Mouse (Mus musculus): ENCODE data around the gene Phf23.
"Not testable (repeated sequence)": the region's sequence is repeated elsewhere in the genome, so short reads cannot be mapped to it uniquely, and the experiment has no call there.

Phf23 gene

GRCm38 (mm10) chr11:69999666-70000065, 4.1 kb downstream of the Phf23 start:
- no peak for DNase-seq (ENCODE audit: low spot score in 2 of 2)

DNA sequence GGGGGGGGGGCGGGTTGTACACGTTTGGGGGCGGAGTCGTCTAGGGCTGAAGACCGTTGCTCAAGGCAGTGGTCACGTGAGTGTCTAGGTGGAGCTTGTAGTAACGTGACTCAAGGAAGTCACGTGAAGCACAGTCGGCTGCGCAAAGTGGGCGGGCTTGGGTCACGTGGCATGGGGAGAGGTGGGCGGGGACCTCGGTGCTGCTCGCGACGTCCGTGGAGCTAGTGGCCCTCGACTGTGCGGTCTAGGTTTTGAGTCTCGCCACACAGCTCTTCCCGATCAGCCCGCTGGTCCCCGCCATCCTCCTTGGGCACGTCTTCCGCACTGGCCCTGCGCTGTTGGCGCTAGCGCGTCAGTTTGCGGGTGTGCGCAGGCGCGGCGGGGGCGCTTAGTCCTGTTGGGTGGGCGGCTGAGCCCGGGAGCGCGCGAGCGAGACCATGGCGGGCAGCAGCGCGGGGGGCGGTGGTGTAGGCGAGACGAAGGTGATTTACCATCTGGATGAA, 4.9 kb downstream of the Phf23 start, which contains the start of gene Dvl2:
Gene Dvl2 (plus strand): TSS at position 200 of the 503 bp plus-strand sequence.
- peak; percentile 88 to 91 for DNase-seq (ENCODE audit: low spot score in 2 of 2)

DNA sequence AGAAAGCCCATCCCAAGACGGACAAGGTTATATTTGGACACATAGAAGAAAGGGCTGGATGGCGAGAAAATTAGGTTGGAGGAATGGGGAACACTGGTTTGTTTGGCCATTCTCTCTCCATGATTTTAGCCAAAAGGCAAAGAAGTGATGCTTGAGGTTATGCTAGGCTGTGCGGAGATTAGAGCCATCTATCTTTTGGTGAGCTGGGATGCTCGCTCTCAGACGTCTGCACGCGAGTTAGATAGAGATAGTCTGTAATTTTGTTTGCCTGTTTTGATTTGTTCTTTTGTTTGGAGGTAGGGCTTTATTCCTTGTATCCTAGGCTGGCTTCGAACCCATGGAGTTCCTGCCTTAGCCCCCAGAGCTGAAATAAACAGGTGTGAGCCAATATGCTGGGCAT, 5.6 kb downstream of the Phf23 start:
- no peak for DNase-seq (ENCODE audit: low spot score in 2 of 2)

DNA sequence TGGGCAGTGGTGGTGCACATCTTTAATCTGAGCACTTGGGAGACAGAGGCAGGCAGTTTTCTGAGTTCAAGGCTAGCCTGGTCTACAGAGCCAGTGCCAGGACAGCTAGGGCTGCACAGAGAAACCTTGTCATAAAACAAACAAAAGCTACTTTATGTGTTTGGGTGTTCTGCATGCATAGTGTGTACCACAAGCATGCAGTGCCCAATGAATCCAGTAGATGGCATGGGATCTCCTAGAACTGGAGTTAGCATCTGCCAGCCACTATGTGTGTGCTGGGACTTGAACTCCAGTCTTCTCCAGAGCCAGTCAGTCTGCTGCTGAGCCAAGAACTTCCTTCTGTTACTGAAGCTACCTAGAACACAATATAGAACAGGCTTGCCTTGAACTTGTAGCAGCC, 6.3 kb downstream of the Phf23 start:
- peak; percentile 52 to 65 for DNase-seq (ENCODE audit: low spot score in 2 of 2)

DNA sequence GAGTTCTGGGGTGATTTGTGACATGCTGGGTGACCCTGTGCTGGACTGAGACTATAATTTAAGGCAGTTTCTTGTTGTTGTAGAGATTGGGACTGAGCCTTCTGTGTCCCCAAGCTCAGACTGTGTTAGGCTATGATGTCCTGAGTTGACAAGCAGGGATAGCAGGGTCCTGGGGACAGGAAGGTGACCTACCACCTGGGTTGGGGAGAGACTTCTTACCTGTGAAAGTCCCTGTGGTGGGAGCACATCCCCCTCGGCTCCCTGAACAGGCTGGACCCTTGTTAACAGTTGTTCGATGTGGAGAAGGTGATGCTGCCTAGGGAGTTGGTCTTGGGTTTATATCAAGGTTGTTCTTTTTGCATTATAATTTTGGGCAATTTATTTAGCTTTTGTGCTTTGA, 6.9 kb downstream of the Phf23 start:
- no peak for DNase-seq (ENCODE audit: low spot score in 2 of 2)

GRCm38 (mm10) chr11:70005521-70005920, 9.9 kb downstream of the Phf23 start:
- peak; percentile 49 to 54 for DNase-seq (ENCODE audit: low spot score in 2 of 2)

GRCm38 (mm10) chr11:70010033-70010432, 14.5 kb downstream of the Phf23 start:
- DNase-seq (ENCODE audit: low spot score in 2 of 2): no peak

DNA sequence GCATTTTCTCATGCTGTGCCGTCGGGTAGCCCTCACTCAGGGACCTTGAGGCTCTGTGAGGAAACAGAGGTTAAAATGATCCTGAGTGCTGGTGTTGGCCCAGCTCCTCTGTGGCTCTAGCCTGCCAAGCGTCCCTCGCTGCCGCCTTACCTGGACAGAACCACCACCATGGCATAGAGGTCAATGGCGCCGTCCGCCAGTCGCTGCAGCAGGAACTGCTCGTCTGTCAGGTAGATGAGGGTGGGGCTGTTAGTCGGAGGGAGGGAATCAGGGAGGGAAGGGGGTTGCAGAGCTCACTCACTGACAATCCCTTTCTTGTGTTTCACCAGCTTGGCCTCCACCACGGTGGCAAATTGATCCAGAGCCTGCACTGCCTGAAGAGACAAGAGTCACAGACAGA, 15.0 kb downstream of the Phf23 start:
- DNase-seq (ENCODE audit: low spot score in 2 of 2): no peak

GRCm38 (mm10) chr11:70010961-70011360, 15.4 kb downstream of the Phf23 start:
- DNase-seq (ENCODE audit: low spot score in 2 of 2): no peak

DNA sequence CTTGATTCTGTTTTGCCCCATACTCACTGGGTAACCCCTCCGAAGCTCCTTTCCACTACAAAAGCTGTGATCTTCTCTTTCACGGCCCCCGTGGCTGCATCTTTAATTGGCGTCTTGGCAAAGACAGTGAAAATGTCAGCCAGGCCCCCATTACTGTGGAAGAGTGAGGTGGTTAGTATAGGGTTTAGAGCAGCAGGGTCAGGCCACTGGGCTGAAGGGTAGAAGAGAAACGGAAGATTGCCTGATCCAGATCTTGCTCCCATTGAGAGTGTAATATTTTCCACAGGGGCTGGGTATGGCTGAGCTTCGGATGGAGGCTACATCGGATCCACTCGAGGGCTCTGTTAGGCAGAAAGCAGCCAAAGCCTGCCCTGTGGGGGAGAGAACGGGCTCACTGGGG, 17.4 kb downstream of the Phf23 start:
- no peak for DNase-seq (ENCODE audit: low spot score in 2 of 2)

DNA sequence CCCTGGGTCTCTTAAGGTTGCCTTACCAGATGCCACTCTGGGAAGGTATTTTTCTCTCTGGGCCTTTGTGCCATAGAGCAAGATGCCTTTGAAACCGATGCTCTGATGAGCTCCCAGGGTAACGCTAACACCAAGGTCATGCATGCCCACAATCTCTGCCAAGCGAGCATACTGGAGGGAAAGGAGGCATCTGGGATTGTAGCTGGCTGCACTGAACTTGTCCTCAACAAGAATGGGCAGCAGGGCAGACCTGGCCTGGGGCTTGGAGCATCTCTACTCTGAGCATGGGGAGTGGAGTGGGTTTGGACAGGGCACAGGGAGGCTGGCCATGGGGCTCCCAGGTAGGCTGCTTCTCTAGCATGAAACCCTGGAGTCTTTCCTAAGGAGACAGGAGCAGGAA, 17.8 kb downstream of the Phf23 start:
- no peak for DNase-seq (ENCODE audit: low spot score in 2 of 2)

GRCm38 (mm10) chr11:70014051-70014450, 18.5 kb downstream of the Phf23 start:
- DNase-seq (ENCODE audit: low spot score in 2 of 2): no peak

DNA sequence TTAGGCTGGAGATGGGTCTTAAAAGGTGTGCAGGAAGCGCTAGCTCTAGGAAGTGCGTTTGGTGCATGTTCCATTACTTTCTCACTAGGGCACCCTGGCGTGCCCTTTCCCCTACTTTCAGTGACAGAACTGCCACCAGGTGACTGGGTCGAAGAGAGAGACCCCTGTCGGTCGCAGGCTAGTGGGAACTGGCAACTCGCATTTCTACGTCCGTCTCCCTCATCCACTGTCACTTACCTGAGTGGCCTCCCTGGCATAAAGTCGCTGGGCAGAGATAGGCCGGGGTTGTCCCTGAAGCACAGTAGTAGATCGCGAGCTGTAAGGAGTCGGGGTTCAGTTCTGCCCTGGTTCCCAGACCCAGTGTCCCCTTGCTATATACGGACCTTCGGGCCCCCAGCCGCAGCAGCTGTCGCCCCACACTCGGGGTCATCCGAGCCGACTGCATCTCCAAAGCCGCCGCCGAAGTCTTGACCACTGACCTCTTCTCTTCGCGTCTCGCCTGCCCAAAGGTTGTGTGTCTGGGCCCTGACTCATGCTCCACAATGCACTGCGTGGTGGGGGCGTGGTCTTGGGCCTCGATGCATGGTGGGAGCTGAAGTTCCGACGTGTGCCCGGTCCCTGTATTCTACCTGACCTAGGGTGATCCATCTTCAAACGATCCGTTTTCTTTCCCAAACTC, 19.4 kb downstream of the Phf23 start, which contains the start of gene Acadvl:
Gene Acadvl (minus strand): TSS at position 532 of the 679 bp plus-strand sequence.
- peak; percentile 79 to 82 for DNase-seq (ENCODE audit: low spot score in 2 of 2)

DNA sequence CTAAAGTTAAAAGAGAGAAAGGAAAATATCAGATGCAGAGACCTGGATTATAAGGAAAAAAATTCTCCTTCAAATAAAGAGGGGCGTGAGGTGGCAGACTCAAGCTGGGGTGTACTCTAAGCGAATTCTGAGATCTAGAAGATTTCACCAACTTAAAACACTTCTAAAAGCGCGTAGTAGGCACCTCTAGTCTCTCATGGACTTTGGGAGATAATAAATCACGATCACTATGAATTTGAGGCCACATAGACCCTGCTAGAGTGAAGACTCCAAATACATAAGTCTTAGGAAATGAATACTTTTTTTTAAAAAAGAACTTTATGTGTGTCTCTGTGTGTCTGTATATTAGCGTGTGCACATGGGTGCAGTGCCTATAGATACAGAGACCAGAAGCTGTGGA, 20.1 kb downstream of the Phf23 start:
- no peak for DNase-seq (ENCODE audit: low spot score in 2 of 2)

- not testable (repeated sequence) for DNase-seq (ENCODE audit: low spot score in 2 of 2)
Observed at GRCm38 (mm10) chr11:70016177-70016576, 20.6 kb downstream of the Phf23 start.

GRCm38 (mm10) chr11:70016669-70017068, 21.1 kb downstream of the Phf23 start, which contains the start of gene Dlg4:
TSS of gene Dlg4 (plus strand) at chr11:70016942.
- no peak for DNase-seq (ENCODE audit: low spot score in 2 of 2)

DNA sequence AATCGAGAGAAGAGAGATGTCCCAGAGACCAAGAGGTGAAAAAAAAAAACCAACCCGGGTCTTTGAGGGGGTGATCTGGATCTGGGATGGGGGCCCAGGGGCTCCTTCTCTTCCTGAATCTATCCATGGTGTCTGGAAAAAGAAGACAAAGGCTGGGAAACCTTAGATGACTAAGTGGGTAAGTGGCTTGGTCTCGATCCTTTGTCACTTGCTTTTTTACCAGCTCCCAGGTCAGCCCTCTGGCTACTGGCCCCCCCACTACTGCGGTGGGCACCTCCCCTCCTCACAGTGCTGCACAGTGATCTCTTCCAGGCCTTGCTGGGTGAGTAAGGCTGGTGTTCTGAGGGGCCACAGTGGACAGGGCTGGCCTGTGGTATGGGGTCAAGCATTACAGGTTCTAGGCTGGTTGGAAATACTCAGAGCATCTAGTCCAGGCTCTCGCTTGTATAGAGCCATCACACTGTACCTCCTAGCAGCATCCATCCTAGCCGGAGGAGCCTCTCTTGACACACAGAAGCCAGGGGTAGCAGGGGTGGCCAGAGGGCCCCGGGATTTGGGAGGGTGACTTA, 21.7 kb downstream of the Phf23 start:
- no peak for DNase-seq (ENCODE audit: low spot score in 2 of 2)

GRCm38 (mm10) chr11:70018131-70018990, 22.8 kb downstream of the Phf23 start:
- DNase-seq (ENCODE audit: low spot score in 2 of 2): no peak

DNA sequence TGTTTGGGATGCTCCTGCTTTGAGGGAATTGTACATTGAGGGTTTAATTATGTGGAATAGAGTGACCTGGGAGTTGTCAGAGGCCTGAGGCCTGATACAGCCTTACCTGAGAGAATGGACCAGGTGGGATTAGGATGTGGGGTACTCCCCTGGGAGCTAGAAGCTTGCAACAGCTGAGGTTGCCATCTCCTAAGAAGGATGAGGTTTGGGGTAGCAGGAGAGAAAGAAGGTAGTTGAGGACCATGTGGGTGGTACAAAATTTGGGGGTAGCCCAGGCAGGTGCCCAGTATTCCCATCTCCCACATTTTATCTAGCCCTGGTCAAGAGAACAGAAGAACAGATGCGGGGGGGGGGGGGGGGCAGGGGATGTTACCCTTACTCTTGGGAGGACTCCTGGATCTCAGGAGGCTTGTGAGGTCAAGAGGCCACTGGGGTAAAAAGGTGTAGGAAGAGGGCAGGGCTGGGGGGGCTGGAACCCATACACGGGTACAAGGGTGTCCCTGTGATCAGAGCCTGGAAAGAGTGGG, 24.0 kb downstream of the Phf23 start:
- DNase-seq (ENCODE audit: low spot score in 2 of 2): no peak

GRCm38 (mm10) chr11:70020022-70020631, 24.6 kb downstream of the Phf23 start:
- no peak for DNase-seq (ENCODE audit: low spot score in 2 of 2)

GRCm38 (mm10) chr11:70020731-70021263, 25.2 kb downstream of the Phf23 start:
- DNase-seq (ENCODE audit: low spot score in 2 of 2): peak; percentile 70 to 73

Data from natural killer cell, adult 2 months (primary cell).